Mouse (Mus musculus) colon, adult 2 months (tissue): ENCODE data around the gene Ccdc32. TPM values are rescaled to one million over a fixed set of nuclear protein-coding genes. Genes with fewer than 3 reads are reported as not detected.

Experiments used
- polyA plus RNA-seq: library from polyadenylated mRNA; depleted of rRNA; stranded (reverse); fragments of >200 nt; gene quantifications from 2 replicates; pipeline ENCODE4 v1.2.3, GENCODE M21; 2012; rRNA removed

The Ccdc32 gene
- 12.2 and 16.1 TPM in 2 replicates for polyA plus RNA-seq

DNA sequence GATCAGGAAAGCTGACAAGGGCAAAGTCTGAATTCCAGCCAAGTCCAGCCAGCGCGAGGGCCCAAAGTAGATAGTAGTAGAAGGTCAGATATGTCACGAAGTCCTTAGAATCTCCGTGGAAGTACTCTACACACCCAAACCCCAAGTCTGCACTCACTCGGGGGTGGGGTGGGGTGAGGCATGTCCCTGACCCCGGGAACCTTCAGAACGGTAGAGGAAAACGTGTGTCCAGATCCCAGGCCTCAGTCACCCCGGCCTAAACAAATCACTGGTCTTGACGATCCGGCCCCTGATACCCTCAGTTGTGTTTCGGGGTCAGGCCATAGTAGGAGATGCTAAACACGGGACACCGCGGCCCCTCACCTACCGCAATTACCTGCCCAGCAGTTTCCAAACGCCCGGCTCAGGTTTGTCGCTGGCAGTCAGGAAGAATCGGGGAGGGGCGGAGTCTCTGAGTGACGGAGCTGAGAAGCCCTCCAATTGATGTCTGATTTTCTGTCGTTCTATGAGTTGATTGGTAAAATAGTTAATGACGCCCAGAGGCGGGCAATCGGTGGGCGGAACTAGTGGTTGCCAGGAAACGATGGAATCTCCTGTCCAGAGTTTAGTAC lies at the start of gene Ccdc32:
TSS of gene Ccdc32 (minus strand) at position 453 of the 611 bp plus-strand sequence.

DNA sequence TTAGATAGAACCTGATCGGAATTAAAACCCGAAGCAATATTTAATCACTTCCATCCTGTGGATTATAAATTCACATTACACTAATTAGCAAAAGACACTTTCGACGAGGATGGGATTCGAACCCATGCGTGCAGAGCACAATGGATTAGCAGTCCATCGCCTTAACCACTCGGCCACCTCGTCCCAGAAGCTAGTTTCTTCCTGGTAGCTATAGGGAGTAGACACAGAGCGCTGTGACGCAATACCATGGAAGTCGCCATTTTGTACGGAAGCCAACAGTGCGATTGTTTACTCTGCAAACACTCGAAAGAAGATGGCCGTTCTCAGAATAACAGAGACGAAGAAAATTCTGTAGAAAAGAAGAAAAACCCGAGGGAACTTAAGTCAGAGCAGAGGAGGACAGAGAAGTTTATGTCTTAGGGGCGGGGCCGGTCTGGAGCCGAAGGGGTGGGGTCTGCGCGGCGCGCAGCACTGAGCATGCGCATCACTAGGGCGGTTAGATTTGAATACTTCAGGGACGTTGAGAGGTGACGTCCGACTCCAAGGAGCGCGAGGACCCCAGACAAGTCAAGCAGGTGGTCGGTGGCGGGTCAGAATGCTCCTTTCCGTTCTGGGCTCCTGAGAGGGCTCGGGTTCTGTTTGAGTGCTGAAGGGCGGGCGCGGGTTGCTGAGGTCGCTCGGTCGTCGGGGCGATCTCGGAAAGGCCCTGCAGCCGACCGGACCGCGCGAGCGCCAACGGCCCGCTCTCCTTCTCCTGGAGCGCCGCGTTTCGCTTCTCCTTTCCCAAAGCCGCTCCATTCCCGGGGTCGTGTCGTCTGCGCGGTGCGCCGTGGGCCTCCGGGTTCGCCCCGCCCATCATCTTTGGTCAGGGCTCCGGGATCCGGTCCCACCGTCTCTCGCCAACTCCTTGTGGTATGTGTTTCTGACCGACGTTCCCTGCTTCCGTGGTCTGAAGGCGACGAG lies 17.7 kb upstream of the Ccdc32 start, which contains the start of gene Knl1:
TSS of gene Knl1 (plus strand) at position 471 of the 963 bp plus-strand sequence.

DNA sequence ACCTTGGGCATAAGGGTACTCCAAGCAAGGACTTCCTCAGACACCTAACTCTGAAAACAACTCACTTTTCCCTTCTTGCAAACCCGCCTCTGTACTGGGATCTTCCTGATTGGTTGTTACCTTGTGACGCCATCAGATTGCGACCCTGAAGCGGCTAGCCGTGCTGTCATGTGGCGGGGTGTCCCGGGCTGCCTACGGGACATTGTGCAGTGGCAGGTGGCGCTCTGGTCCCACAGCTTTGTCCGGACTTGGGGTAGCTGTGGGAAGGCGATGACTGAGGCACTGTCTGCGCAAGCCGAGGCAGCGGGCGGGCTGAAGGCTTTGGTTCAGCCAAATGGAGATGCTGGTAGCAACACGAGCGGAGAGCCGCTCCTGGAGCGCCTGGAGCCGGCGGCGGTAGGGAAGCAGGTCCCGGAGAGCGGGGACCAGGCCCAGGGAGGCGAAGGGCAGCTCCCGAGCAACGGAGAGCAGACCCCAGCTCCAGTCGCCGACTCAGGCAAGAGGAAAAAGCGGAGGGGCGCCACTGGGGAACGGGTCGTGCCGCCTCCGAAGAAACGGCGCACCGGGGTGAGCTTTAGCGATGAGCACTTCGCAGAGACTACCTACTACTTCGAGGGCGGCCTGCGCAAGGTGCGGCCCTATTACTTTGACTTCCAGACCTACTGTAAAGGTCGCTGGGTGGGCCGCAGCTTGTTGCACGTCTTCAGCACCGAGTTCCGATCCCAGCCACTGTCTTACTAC lies 5.6 kb upstream of the Ccdc32 start, which contains the start of gene Rpusd2:
TSS of gene Rpusd2 (plus strand) at position 135 of the 741 bp plus-strand sequence.

Other genes with a start within 250 kb of the Ccdc32 start
- gene Disp2, start 249.7 kb downstream of the Ccdc32 start, polyA plus RNA-seq: 4.7 and 5.6 TPM in 2 replicates
- gene Knstrn, start 215.4 kb downstream of the Ccdc32 start, polyA plus RNA-seq: 4.5 and 5.5 TPM in 2 replicates
- gene Ivd, start 167.4 kb downstream of the Ccdc32 start, polyA plus RNA-seq: 43.7 and 57.2 TPM in 2 replicates
- 27.5 and 31.1 TPM in 2 replicates for gene Bahd1, start 129.0 kb downstream of the Ccdc32 start, polyA plus RNA-seq
- 7.2 and 7.6 TPM in 2 replicates for gene Chst14, start 102.9 kb downstream of the Ccdc32 start, polyA plus RNA-seq
- 3.6 and 3.7 TPM in 2 replicates for gene Rpusd2, start 5.4 kb upstream of the Ccdc32 start, polyA plus RNA-seq
- gene Knl1, start 17.7 kb upstream of the Ccdc32 start, polyA plus RNA-seq: 0.27 and 0.31 TPM in 2 replicates
- 4.4 and 5.0 TPM in 2 replicates for gene Rad51, start 83.4 kb upstream of the Ccdc32 start, polyA plus RNA-seq
- gene Rmdn3, start 127.6 kb upstream of the Ccdc32 start, polyA plus RNA-seq: 26.5 and 34.7 TPM in 2 replicates
- gene Gchfr, start 138.4 kb upstream of the Ccdc32 start, polyA plus RNA-seq: 15.7 and 18.9 TPM in 2 replicates
- 0.47 and 0.71 TPM in 2 replicates for gene Gm14137, start 145.1 kb upstream of the Ccdc32 start, polyA plus RNA-seq
- gene Zfyve19, start 179.2 kb upstream of the Ccdc32 start, polyA plus RNA-seq: 42.7 and 54.3 TPM in 2 replicates
- gene Dnajc17, start 179.4 kb upstream of the Ccdc32 start, polyA plus RNA-seq: 2.9 and 3.2 TPM in 2 replicates
- gene Ppp1r14d, start 200.5 kb upstream of the Ccdc32 start, polyA plus RNA-seq: 144 and 175 TPM in 2 replicates
- 184 and 201 TPM in 2 replicates for gene Spint1, start 208.0 kb upstream of the Ccdc32 start, polyA plus RNA-seq
- 1.8 and 3.2 TPM in 2 replicates for gene Rhov, start 241.9 kb upstream of the Ccdc32 start, polyA plus RNA-seq